Mouse (Mus musculus): ENCODE measurements around the gene Phactr4. TPM values are rescaled to one million over a fixed set of nuclear protein-coding genes. Genes with fewer than 3 reads are reported as not detected.

Gene Phactr4
- polyA plus RNA-seq, 1 experiment, result 11.3 TPM

- 0 out of 2 replicates have a peak, but pooled peaks cover 5% of the 10 kb centered on the region for H3K36me3 ChIP-seq (ENCODE audit: control insufficient read depth, insufficient read depth, low read length)
- no peak overlapping the region for H3K4me3 ChIP-seq (ENCODE audit: control insufficient read depth, insufficient read depth, low read length)
- H3K4me1 ChIP-seq (replicated peaks; ENCODE audit: control insufficient read depth, insufficient read depth, low read length), result peaks cover 5% of the 10 kb centered on the region
- 47% methylated on average over 1 of the region's 1 CpGs for WGBS
- no peak for TF ChIP-seq POLR2A (IDR thresholded peaks at IDR 0.05; ENCODE audit: control insufficient read depth, extremely low read depth, insufficient read depth, low read length, poor library complexity)
- TF ChIP-seq CTCF (IDR thresholded peaks at IDR 0.05; ENCODE audit: borderline replicate concordance, control insufficient read depth, extremely low read depth, insufficient read depth, low read length, poor library complexity), result no peak
- no peak overlapping the region for H3K27ac ChIP-seq (ENCODE audit: control insufficient read depth, insufficient read depth, low read length)
- no peaks in the 10 kb centered on the region for H3K27me3 ChIP-seq (ENCODE audit: control insufficient read depth, insufficient read depth, low read length)
- DNase-seq, result no peak
Observed at GRCm38 (mm10) chr4:132351401-132351800, 70.9 kb downstream of the Phactr4 start.

GRCm38 (mm10) chr4:132350854-132351253 is 71.4 kb downstream of the Phactr4 start:
- Histone ChIP-seq H3K36me3 (ENCODE audit: control insufficient read depth, insufficient read depth, low read length) (0 out of 2 replicates have a peak, but pooled peaks cover 5% of the 10 kb centered on the region), H3K4me3 (ENCODE audit: control insufficient read depth, insufficient read depth, low read length) (no peak overlapping the region), H3K27ac (ENCODE audit: control insufficient read depth, insufficient read depth, low read length) (no peak overlapping the region), H3K4me1 (replicated peaks; ENCODE audit: control insufficient read depth, insufficient read depth, low read length) (peaks cover 5% of the 10 kb centered on the region), H3K27me3 (ENCODE audit: control insufficient read depth, insufficient read depth, low read length) (no peaks in the 10 kb centered on the region)
- 96% methylated on average over 3 of the region's 3 CpGs for WGBS
- DNase-seq, result no peak
- TF ChIP-seq CTCF (IDR thresholded peaks at IDR 0.05; ENCODE audit: borderline replicate concordance, control insufficient read depth, extremely low read depth, insufficient read depth, low read length, poor library complexity), result no peak
- no peak for TF ChIP-seq POLR2A (IDR thresholded peaks at IDR 0.05; ENCODE audit: control insufficient read depth, extremely low read depth, insufficient read depth, low read length, poor library complexity)

GRCm38 (mm10) chr4:132350123-132350740 is 72.1 kb downstream of the Phactr4 start:
- Histone ChIP-seq H3K27ac (ENCODE audit: control insufficient read depth, insufficient read depth, low read length) (no peak overlapping the region), H3K4me1 (replicated peaks; ENCODE audit: control insufficient read depth, insufficient read depth, low read length) (peaks cover 5% of the 10 kb centered on the region), H3K4me3 (ENCODE audit: control insufficient read depth, insufficient read depth, low read length) (no peak overlapping the region), H3K27me3 (ENCODE audit: control insufficient read depth, insufficient read depth, low read length) (no peaks in the 10 kb centered on the region), H3K36me3 (ENCODE audit: control insufficient read depth, insufficient read depth, low read length) (0 out of 2 replicates have a peak, but pooled peaks cover 5% of the 10 kb centered on the region)
- TF ChIP-seq POLR2A (IDR thresholded peaks at IDR 0.05; ENCODE audit: control insufficient read depth, extremely low read depth, insufficient read depth, low read length, poor library complexity) (no peak), CTCF (IDR thresholded peaks at IDR 0.05; ENCODE audit: borderline replicate concordance, control insufficient read depth, extremely low read depth, insufficient read depth, low read length, poor library complexity) (no peak)
- whole genome bisulfite sequencing, result 90% methylated on average over 2 of the region's 2 CpGs
- no peak for DNase-seq

- TF ChIP-seq CTCF (IDR thresholded peaks at IDR 0.05; ENCODE audit: borderline replicate concordance, control insufficient read depth, extremely low read depth, insufficient read depth, low read length, poor library complexity) (no peak), POLR2A (IDR thresholded peaks at IDR 0.05; ENCODE audit: control insufficient read depth, extremely low read depth, insufficient read depth, low read length, poor library complexity) (no peak)
- H3K27ac ChIP-seq (ENCODE audit: control insufficient read depth, insufficient read depth, low read length), result no peak overlapping the region
- 0 out of 2 replicates have a peak, but pooled peaks cover 5% of the 10 kb centered on the region for H3K36me3 ChIP-seq (ENCODE audit: control insufficient read depth, insufficient read depth, low read length)
- no peak for DNase-seq
- no peaks in the 10 kb centered on the region for H3K27me3 ChIP-seq (ENCODE audit: control insufficient read depth, insufficient read depth, low read length)
- 90% methylated on average over 3 of the region's 3 CpGs for WGBS
- H3K4me3 ChIP-seq (ENCODE audit: control insufficient read depth, insufficient read depth, low read length), result no peak overlapping the region
- peaks cover 7% of the 10 kb centered on the region for H3K4me1 ChIP-seq (replicated peaks; ENCODE audit: control insufficient read depth, insufficient read depth, low read length)
Observed at GRCm38 (mm10) chr4:132349495-132350122, 72.7 kb downstream of the Phactr4 start.

GRCm38 (mm10) chr4:132346661-132347060 is 75.6 kb downstream of the Phactr4 start:
- no peak overlapping the region for H3K4me3 ChIP-seq (ENCODE audit: control insufficient read depth, insufficient read depth, low read length)
- H3K4me1 ChIP-seq (replicated peaks; ENCODE audit: control insufficient read depth, insufficient read depth, low read length), result peaks cover 18% of the 10 kb centered on the region
- no peak for DNase-seq
- no peak overlapping the region for H3K27ac ChIP-seq (ENCODE audit: control insufficient read depth, insufficient read depth, low read length)
- 71% methylated on average over 3 of the region's 3 CpGs for WGBS
- H3K27me3 ChIP-seq (ENCODE audit: control insufficient read depth, insufficient read depth, low read length), result no peaks in the 10 kb centered on the region
- TF ChIP-seq POLR2A (IDR thresholded peaks at IDR 0.05; ENCODE audit: control insufficient read depth, extremely low read depth, insufficient read depth, low read length, poor library complexity) (no peak), CTCF (IDR thresholded peaks at IDR 0.05; ENCODE audit: borderline replicate concordance, control insufficient read depth, extremely low read depth, insufficient read depth, low read length, poor library complexity) (no peak)
- 0 out of 2 replicates have a peak, but pooled peaks cover 5% of the 10 kb centered on the region for H3K36me3 ChIP-seq (ENCODE audit: control insufficient read depth, insufficient read depth, low read length)

GRCm38 (mm10) chr4:132346261-132346660 is 76.0 kb downstream of the Phactr4 start:
- H3K27ac ChIP-seq (ENCODE audit: control insufficient read depth, insufficient read depth, low read length), result no peak overlapping the region
- H3K4me1 ChIP-seq (replicated peaks; ENCODE audit: control insufficient read depth, insufficient read depth, low read length), result peaks cover 19% of the 10 kb centered on the region
- H3K27me3 ChIP-seq (ENCODE audit: control insufficient read depth, insufficient read depth, low read length), result no peaks in the 10 kb centered on the region
- no peak overlapping the region for H3K4me3 ChIP-seq (ENCODE audit: control insufficient read depth, insufficient read depth, low read length)
- WGBS, result 93% methylated on average over 4 of the region's 4 CpGs
- no peak for TF ChIP-seq CTCF (IDR thresholded peaks at IDR 0.05; ENCODE audit: borderline replicate concordance, control insufficient read depth, extremely low read depth, insufficient read depth, low read length, poor library complexity)
- no peak for TF ChIP-seq POLR2A (IDR thresholded peaks at IDR 0.05; ENCODE audit: control insufficient read depth, extremely low read depth, insufficient read depth, low read length, poor library complexity)
- no peak for DNase-seq
- 0 out of 2 replicates have a peak, but pooled peaks cover 5% of the 10 kb centered on the region for H3K36me3 ChIP-seq (ENCODE audit: control insufficient read depth, insufficient read depth, low read length)

Data from thymus, adult 2 months (tissue).